Mouse (Mus musculus): ENCODE measurements around the gene Arl13b. TPM values are rescaled to one million over a fixed set of nuclear protein-coding genes. Genes with fewer than 3 reads are reported as not detected.

Arl13b gene
- polyA plus RNA-seq (2012; rRNA removed), result 11.4 and 13.4 TPM in 2 replicates

DNA sequence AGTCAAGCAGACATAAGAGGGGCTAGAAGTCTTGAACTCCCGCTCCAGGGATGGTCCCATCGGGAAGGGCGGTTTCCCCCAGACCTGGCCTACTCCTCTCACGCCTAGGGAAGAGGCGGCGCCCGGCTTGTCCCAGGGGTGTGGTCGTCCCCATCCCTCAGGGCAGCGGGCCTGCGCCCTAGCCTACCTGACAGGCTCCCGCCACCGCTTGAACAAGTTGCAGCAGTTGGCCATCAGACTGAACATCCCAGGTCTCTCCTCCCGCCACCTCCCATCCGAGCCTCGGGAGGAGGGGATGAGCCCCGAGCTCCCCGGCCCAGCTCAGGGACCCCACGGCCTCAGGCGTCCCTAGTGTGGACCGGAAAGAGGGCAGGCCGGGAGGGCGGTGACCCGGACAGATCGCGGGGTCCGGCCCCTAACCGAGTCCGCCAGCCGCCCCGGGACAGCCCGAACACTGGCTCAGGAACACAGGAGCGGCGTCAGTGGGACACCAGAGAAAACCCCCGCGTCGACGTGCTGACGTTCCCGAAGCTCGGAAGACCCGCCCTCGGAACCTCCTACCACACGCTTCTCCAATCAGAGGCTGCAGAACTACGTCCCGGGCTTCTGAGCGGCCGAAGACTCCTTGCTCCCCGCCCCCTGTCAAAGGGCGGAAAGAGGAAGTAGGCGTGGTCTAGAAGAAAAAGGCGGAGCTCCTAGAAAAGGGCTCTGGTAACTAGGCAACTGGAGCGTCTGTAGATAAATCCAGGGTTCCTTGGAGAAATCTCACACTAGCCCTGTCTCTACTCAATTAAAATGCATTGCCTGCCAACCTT, at the start of gene Arl13b:
TSS of gene Arl13b (minus strand) at position 543 of the 815 bp plus-strand sequence.
- no peaks in the 10 kb centered on the region for H3K4me1 ChIP-seq (ENCODE audit: control insufficient read depth, insufficient read depth, low read length)
- peak within 1 kb of the TSS; percentile 96 for H3K4me3 ChIP-seq (ENCODE audit: insufficient read depth, low read length)
- TF ChIP-seq POLR2A (IDR thresholded peaks at IDR 0.05; ENCODE audit: extremely low read depth, insufficient read depth, low read length) (peak; percentile 76; the same call in 1 of the 2 replicates), CTCF (IDR thresholded peaks at IDR 0.05; ENCODE audit: extremely low read depth, insufficient read depth, low read length) (no peak)
- no peak within 1 kb of the TSS; the same call in 1 of the 2 replicates for H3K27ac ChIP-seq (ENCODE audit: insufficient read depth, low read length)

GRCm38 (mm10) chr16:62895824-62896223, 49.0 kb upstream of the Arl13b start:
- H3K4me3 ChIP-seq (ENCODE audit: insufficient read depth, low read length), result no peak overlapping the region
- TF ChIP-seq POLR2A (IDR thresholded peaks at IDR 0.05; ENCODE audit: extremely low read depth, insufficient read depth, low read length) (no peak), CTCF (IDR thresholded peaks at IDR 0.05; ENCODE audit: extremely low read depth, insufficient read depth, low read length) (no peak)
- no peak overlapping the region for H3K27ac ChIP-seq (ENCODE audit: insufficient read depth, low read length)

DNA sequence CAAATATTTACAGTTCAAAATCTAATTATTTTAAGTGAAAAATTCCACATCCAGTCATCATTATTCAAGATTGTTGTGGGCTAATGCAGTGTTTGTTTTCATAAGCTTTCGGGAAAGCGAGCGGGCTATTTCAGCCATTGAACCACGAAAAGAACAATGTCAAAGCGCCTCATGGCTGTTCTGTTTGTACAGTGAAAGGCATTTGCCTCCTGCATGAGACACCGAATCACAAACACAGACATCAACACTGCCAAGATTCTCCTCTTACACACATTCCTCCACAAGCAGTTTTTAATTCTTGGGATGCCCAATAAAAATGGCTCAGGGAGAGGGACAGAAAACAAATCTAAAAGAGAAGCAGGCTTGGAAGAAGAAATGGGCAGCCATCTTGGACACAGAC, 27.2 kb upstream of the Arl13b start:
- TF ChIP-seq POLR2A (IDR thresholded peaks at IDR 0.05; ENCODE audit: extremely low read depth, insufficient read depth, low read length) (no peak), CTCF (IDR thresholded peaks at IDR 0.05; ENCODE audit: extremely low read depth, insufficient read depth, low read length) (no peak)
- no peaks in the 10 kb centered on the region for H3K4me1 ChIP-seq (ENCODE audit: control insufficient read depth, insufficient read depth, low read length)
- no peak overlapping the region for H3K4me3 ChIP-seq (ENCODE audit: insufficient read depth, low read length)
- H3K27ac ChIP-seq (ENCODE audit: insufficient read depth, low read length), result no peak overlapping the region

More at GRCm38 (mm10) chr16:62895824-62896223, 49.0 kb upstream of the Arl13b start:
- H3K4me1 ChIP-seq (ENCODE audit: control insufficient read depth, insufficient read depth, low read length), result no peaks in the 10 kb centered on the region

DNA sequence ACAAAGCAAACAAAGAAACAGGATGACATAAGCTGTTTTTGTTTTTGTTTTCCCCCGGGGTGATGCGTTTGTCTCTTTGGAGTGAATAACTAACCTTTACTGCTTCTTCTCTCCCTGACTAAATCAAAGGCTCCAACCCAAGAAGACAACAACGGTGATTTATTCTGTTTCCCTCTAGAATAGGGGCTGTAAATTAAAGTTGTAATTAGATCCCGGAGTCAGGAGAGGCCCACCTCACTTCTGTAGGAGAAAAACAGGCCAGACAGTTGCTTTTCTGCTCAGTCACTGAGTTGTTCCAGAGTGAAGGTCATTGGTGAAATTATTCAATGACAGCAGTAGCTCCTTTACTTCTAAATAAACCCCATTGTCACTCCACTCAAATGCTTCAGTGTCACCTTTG, 26.3 kb upstream of the Arl13b start:
- Histone ChIP-seq H3K4me3 (ENCODE audit: insufficient read depth, low read length) (no peak overlapping the region), H3K27ac (ENCODE audit: insufficient read depth, low read length) (no peak overlapping the region), H3K4me1 (ENCODE audit: control insufficient read depth, insufficient read depth, low read length) (no peaks in the 10 kb centered on the region)
- no peak for TF ChIP-seq CTCF (IDR thresholded peaks at IDR 0.05; ENCODE audit: extremely low read depth, insufficient read depth, low read length)
- no peak for TF ChIP-seq POLR2A (IDR thresholded peaks at IDR 0.05; ENCODE audit: extremely low read depth, insufficient read depth, low read length)

DNA sequence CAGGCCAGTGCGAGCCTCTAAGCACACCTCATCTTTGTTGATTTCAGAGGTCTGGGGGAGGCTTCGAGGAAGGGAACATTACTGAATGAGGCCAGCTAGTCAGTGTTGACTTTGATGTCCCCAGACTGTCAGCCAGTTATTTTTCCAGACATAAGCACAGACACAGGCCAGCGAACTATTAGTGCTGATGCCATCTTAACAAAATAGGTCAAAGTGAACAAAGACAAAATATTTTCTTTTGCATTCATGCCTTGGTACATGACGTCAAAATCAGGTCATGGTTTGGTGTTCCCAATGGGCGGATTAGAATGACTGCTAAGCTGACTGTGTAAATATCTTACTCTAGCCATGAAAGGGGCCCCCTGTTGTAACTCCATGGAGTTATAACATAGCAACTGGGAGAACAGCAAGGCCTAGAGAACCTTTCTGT, 25.9 kb upstream of the Arl13b start:
- H3K4me3 ChIP-seq (ENCODE audit: insufficient read depth, low read length), result no peak overlapping the region
- no peak for TF ChIP-seq POLR2A (IDR thresholded peaks at IDR 0.05; ENCODE audit: extremely low read depth, insufficient read depth, low read length)
- TF ChIP-seq CTCF (IDR thresholded peaks at IDR 0.05; ENCODE audit: extremely low read depth, insufficient read depth, low read length), result no peak
- no peak overlapping the region for H3K27ac ChIP-seq (ENCODE audit: insufficient read depth, low read length)
- no peaks in the 10 kb centered on the region for H3K4me1 ChIP-seq (ENCODE audit: control insufficient read depth, insufficient read depth, low read length)

- Histone ChIP-seq H3K27ac (ENCODE audit: insufficient read depth, low read length) (no peak overlapping the region), H3K4me1 (ENCODE audit: control insufficient read depth, insufficient read depth, low read length) (no peaks in the 10 kb centered on the region), H3K4me3 (ENCODE audit: insufficient read depth, low read length) (no peak overlapping the region)
- TF ChIP-seq POLR2A (IDR thresholded peaks at IDR 0.05; ENCODE audit: extremely low read depth, insufficient read depth, low read length) (no peak), CTCF (IDR thresholded peaks at IDR 0.05; ENCODE audit: extremely low read depth, insufficient read depth, low read length) (no peak)
Observed at GRCm38 (mm10) chr16:62861455-62861854, 14.6 kb upstream of the Arl13b start.

DNA sequence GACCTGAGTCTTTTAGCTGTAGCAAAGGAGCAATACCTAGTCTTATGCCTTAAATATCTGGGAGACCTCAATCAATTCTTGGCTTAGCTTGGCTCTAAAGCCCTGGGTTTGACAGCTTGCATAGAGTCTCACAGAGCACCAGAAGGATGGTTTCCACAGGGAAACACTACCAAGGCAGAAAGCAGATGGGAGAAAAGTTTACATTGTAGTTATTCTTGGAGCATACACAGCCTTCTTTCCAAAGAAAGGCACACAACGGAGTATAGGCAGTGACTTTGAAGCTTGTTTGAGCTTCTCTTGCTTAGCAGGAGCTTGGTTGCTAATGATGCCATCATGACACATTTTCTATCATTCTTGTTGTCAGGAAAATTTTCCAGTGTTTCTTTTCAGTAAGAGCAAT, 13.3 kb upstream of the Arl13b start:
- Histone ChIP-seq H3K4me3 (ENCODE audit: insufficient read depth, low read length) (no peak overlapping the region), H3K4me1 (ENCODE audit: control insufficient read depth, insufficient read depth, low read length) (no peaks in the 10 kb centered on the region)
- no peak for TF ChIP-seq POLR2A (IDR thresholded peaks at IDR 0.05; ENCODE audit: extremely low read depth, insufficient read depth, low read length)
- TF ChIP-seq CTCF (IDR thresholded peaks at IDR 0.05; ENCODE audit: extremely low read depth, insufficient read depth, low read length), result no peak

DNA sequence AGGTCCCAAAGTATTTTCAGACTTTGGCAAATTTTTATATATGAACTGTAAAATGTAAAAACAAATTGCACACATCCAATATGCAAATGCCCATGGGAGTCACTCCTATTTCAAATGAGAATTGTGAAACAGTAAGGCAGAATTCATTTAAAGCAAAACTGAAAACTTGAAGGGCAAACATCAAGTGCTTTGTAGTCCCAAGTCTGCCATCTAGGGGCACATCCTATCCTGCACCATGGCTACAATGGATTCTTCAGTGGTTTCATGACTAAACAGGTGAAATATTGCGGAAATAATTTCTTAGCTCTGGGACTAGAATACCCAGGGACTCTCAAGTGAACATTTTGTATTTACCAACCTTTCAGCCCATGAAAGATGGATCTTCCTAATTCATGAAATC, 11.2 kb upstream of the Arl13b start:
- peaks cover 1% of the 10 kb centered on the region; the same call in 1 of the 2 replicates for H3K4me1 ChIP-seq (ENCODE audit: control insufficient read depth, insufficient read depth, low read length)
- H3K4me3 ChIP-seq (ENCODE audit: insufficient read depth, low read length), result no peak overlapping the region
- peak; percentile 38; the same call in 1 of the 2 replicates for TF ChIP-seq CTCF (IDR thresholded peaks at IDR 0.05; ENCODE audit: extremely low read depth, insufficient read depth, low read length)
- no peak for TF ChIP-seq POLR2A (IDR thresholded peaks at IDR 0.05; ENCODE audit: extremely low read depth, insufficient read depth, low read length)
- H3K27ac ChIP-seq (ENCODE audit: insufficient read depth, low read length), result no peak overlapping the region

More for the DNA sequence above, 13.3 kb upstream of the Arl13b start:
- H3K27ac ChIP-seq (ENCODE audit: insufficient read depth, low read length), result no peak overlapping the region

DNA sequence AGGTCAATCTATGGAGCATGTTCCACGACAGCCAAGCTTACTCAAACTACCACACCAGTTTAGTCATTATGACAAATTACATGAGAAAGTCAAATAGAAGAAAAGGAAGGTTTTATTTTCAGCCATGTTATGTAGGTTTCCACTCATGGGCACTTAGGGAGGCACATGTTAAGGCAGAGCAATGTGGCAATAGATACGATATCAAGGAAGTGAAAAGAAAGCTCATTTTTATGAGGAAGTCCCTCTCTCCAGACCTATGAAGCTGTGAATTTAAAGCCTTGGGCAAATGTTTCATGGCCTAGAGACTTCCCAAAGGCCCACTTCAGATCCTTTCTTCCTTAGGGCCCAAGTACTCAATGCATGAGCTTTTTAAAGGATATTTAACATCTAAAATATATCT, 10.7 kb upstream of the Arl13b start:
- Histone ChIP-seq H3K4me1 (ENCODE audit: control insufficient read depth, insufficient read depth, low read length) (peaks cover 1% of the 10 kb centered on the region; the same call in 1 of the 2 replicates), H3K27ac (ENCODE audit: insufficient read depth, low read length) (no peak overlapping the region), H3K4me3 (ENCODE audit: insufficient read depth, low read length) (no peak overlapping the region)
- TF ChIP-seq POLR2A (IDR thresholded peaks at IDR 0.05; ENCODE audit: extremely low read depth, insufficient read depth, low read length), result no peak
- no peak for TF ChIP-seq CTCF (IDR thresholded peaks at IDR 0.05; ENCODE audit: extremely low read depth, insufficient read depth, low read length)

GRCm38 (mm10) chr16:62856273-62856672, 9.4 kb upstream of the Arl13b start:
- Histone ChIP-seq H3K4me3 (ENCODE audit: insufficient read depth, low read length) (no peak overlapping the region), H3K4me1 (ENCODE audit: control insufficient read depth, insufficient read depth, low read length) (peaks cover 1% of the 10 kb centered on the region; the same call in 1 of the 2 replicates), H3K27ac (ENCODE audit: insufficient read depth, low read length) (no peak overlapping the region)
- TF ChIP-seq POLR2A (IDR thresholded peaks at IDR 0.05; ENCODE audit: extremely low read depth, insufficient read depth, low read length) (no peak), CTCF (IDR thresholded peaks at IDR 0.05; ENCODE audit: extremely low read depth, insufficient read depth, low read length) (no peak)

All from cortical plate, adult 2 months (tissue).